Mouse (Mus musculus) regulatory T cell (primary cell): Measurements from ENCODE around the gene Gm11756.
"Not testable (repeated sequence)": the region's sequence is repeated elsewhere in the genome, so short reads cannot be mapped to it uniquely, and the experiment has no call there.

Source experiments
- in situ Hi-C: fragments of 300-600 bp; cut with MboI, MseI; formaldehyde crosslinking; loops from one replicate; pipeline ENCODE4 v1.15.1; 2025; ENCODE audit warnings: high pct_unique_total_duplicates

The Gm11756 gene

DNA sequence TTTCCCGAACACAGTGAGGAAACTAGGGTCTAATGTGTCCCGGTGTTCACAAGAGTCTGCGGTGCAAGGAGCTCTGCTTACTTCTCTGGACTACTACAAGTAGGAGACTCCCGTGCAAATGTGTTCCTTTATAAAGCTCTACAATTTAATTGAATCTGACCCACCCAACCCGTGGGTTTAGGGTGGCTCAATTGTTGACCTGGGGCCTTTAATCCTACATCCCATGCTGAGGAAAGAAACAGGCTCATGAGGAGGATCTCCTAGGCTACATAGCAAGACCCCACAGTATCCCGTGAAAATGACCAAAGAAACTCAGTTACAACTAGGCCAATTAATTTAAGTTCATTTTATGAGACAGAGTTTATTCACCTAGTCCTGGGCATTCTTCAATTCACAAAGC lies at the start of gene Gm11756:
Gene Gm11756, minus strand, starts transcription at position 101 of the 400 bp plus-strand sequence.
- in situ Hi-C loops, result not testable (repeated sequence)

- in situ Hi-C loops, result no loop called here
Observed at GRCm38 (mm10) chr4:73950375-73950896, 29.9 kb upstream of the Gm11756 start, which contains the start of gene 2310002L09Rik. Gene 2310002L09Rik, minus strand, starts transcription at chr4:73950846.

- in situ Hi-C loops, result not testable (repeated sequence)
Observed at GRCm38 (mm10) chr4:73905853-73906252, 14.7 kb downstream of the Gm11756 start, which contains the start of gene Gm13871. Gene Gm13871, minus strand, starts transcription at chr4:73905953.

- in situ Hi-C loops, result not testable (repeated sequence)
Observed at GRCm38 (mm10) chr4:73891012-73891411, 29.5 kb downstream of the Gm11756 start, which contains the start of gene Gm11757. Gene Gm11757, minus strand, starts transcription at chr4:73891112.

GRCm38 (mm10) chr4:73876166-73876565 lies 44.4 kb downstream of the Gm11756 start, which contains the start of gene Gm11758:
Gene Gm11758, minus strand, starts transcription at chr4:73876266.
- in situ Hi-C loops, result not testable (repeated sequence)
